Mouse (Mus musculus) CH12.LX (cell line): ENCODE data around the gene Arhgap5.
A peak's percentile ranks its signal among the peaks of the same experiment; 100 is the strongest.

Source experiments
- GABPA ChIP-seq: IDR thresholded peaks from 2 replicates; pipeline ENCODE4 v1.6.1; 2012; ENCODE audit warnings: low read depth, low read length, improper control_type of control experiment, inconsistent platforms; ENCODE audit not compliant: insufficient replicate concordance
- MEF2A ChIP-seq: IDR thresholded peaks from 2 replicates; pipeline ENCODE4 v1.6.1; 2014; ENCODE audit warnings: low read depth, mild to moderate bottlenecking, inconsistent platforms, low read length, improper control_type of control experiment, borderline replicate concordance
- POLR2A ChIP-seq: IDR thresholded peaks from 2 replicates; pipeline ENCODE4 v1.6.1; 2011; ENCODE audit warnings: low read depth, mild to moderate bottlenecking, improper control_type of control experiment, low read length

GRCm38 (mm10) chr12:52602883-52603694 is 99.3 kb downstream of the Arhgap5 start:
- no peak for TF ChIP-seq GABPA
- TF ChIP-seq MEF2A, result no peak
- TF ChIP-seq POLR2A, result peak; percentile 44; the same call in 1 of the 2 replicates
